Mouse (Mus musculus) urinary bladder, adult 2 months (tissue): ENCODE measurements around the gene Micall2. TPM values are rescaled to one million over a fixed set of nuclear protein-coding genes. Genes with fewer than 3 reads are reported as not detected.
A peak's percentile ranks its signal among the peaks of the same experiment; 100 is the strongest.
"Not testable (repeated sequence)": the region's sequence is repeated elsewhere in the genome, so short reads cannot be mapped to it uniquely, and the experiment has no call there.

ENCODE experiments used
- DNase-seq: peaks from one replicate; pipeline ENCODE4 v3.0.0; 2022; ENCODE audit warnings: low spot score
- polyA plus RNA-seq: library from polyadenylated mRNA; depleted of rRNA; stranded (reverse); fragments of >200 nt; gene quantifications from 2 replicates; pipeline ENCODE4 v1.2.3, GENCODE M21; 2012; rRNA removed

Micall2 gene
- polyA plus RNA-seq, result 7.1 and 8.3 TPM in 2 replicates

- DNase-seq, result peak; percentile 69
Measured at GRCm38 (mm10) chr5:139735677-139736503, at the start of gene Micall2. Gene Micall2 (minus strand): TSS chr5:139736336.

GRCm38 (mm10) chr5:139781406-139781805, 45.3 kb upstream of the Micall2 start:
- no peak for DNase-seq

- no peak for DNase-seq
Measured at GRCm38 (mm10) chr5:139776966-139777365, 40.8 kb upstream of the Micall2 start.

GRCm38 (mm10) chr5:139775216-139775926, 39.2 kb upstream of the Micall2 start, which contains the start of gene Ints1:
Gene Ints1 (minus strand): TSS chr5:139775674.
- DNase-seq, result peak; percentile 89

- no peak for DNase-seq
Measured at GRCm38 (mm10) chr5:139768216-139768615, 32.1 kb upstream of the Micall2 start.

GRCm38 (mm10) chr5:139764296-139764695, 28.2 kb upstream of the Micall2 start:
- DNase-seq, result no peak

- no peak for DNase-seq
Measured at GRCm38 (mm10) chr5:139758096-139758495, 22.0 kb upstream of the Micall2 start.

GRCm38 (mm10) chr5:139756586-139756985, 20.4 kb upstream of the Micall2 start:
- DNase-seq, result no peak

GRCm38 (mm10) chr5:139756135-139756534, 20.0 kb upstream of the Micall2 start:
- no peak for DNase-seq

GRCm38 (mm10) chr5:139754753-139755152, 18.6 kb upstream of the Micall2 start:
- DNase-seq, result no peak

GRCm38 (mm10) chr5:139750535-139750934, 14.4 kb upstream of the Micall2 start:
- DNase-seq, result peak; percentile 46

GRCm38 (mm10) chr5:139749413-139750125, 13.4 kb upstream of the Micall2 start:
- no peak for DNase-seq

GRCm38 (mm10) chr5:139745771-139746170, 9.6 kb upstream of the Micall2 start:
- no peak for DNase-seq

GRCm38 (mm10) chr5:139742640-139743039, 6.5 kb upstream of the Micall2 start:
- not testable (repeated sequence) for DNase-seq

GRCm38 (mm10) chr5:139738592-139739315, 2.6 kb upstream of the Micall2 start:
- no peak for DNase-seq

- peak; percentile 51 for DNase-seq
Measured at GRCm38 (mm10) chr5:139737841-139738591, 1.9 kb upstream of the Micall2 start.

- no peak for DNase-seq
Measured at GRCm38 (mm10) chr5:139736504-139736940, 386 bp upstream of the Micall2 start.

GRCm38 (mm10) chr5:139734746-139735145, 1.4 kb downstream of the Micall2 start:
- no peak for DNase-seq

GRCm38 (mm10) chr5:139734016-139734415, 2.1 kb downstream of the Micall2 start:
- DNase-seq, result no peak

GRCm38 (mm10) chr5:139732634-139733107, 3.5 kb downstream of the Micall2 start:
- DNase-seq, result no peak
